Mouse (Mus musculus): ENCODE results near the gene Lrch4. TPM values are rescaled to one million over a fixed set of nuclear protein-coding genes. Genes with fewer than 3 reads are reported as not detected.

The Lrch4 gene
- polyA plus RNA-seq, 1 experiment from 2014 or later: 22.7 TPM

DNA sequence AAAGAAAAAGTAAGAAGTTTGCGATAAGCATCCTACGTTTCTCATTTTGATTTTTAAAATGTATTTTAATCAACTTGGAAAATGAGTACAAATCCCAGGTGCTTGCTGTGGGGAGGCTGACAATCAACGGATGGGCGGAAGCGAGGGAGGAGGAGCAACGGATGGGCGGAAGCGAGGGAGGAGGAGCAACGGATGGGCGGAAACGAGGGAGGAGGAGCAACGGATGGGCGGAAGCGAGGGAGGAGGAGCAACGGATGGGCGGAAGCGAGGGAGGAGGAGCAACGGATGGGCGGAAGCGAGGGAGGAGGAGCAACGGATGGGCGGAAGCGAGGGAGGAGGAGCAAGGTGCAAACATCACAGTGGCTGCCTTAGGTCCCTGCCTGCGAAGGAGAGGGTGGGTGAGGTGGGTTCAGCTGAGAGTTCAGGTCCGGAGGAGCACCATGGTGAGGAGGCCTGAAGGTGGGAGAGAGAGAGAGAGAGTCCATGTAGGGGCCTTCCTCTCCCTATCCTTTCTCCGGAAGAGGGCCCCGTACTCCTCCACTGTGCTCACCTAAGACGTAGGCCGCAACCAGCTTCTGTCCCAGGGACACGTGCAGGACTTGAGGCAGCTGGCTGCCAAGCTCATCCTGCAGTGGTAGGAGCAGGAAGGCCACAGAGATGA is 32.2 kb upstream of the Lrch4 start:
- H3K4me3 ChIP-seq (ENCODE audit: control insufficient read depth in 1 of 2, insufficient read depth in 1 of 2, low read depth in 1 of 2, low read length in 2 of 2): no peak overlapping the region
- no peaks in the 10 kb centered on the region for H3K27me3 ChIP-seq (ENCODE audit: control insufficient read depth, insufficient read depth, low read length)
- H3K4me2 ChIP-seq (ENCODE audit: low read length): no peak overlapping the region
- no peak for ATAC-seq (ENCODE audit: insufficient number of reproducible peaks, insufficient read depth, low FRiP score, low read depth)
- 38% methylated on average over 28 of the region's 30 CpGs for WGBS
- peaks cover 5 to 10% of the 10 kb centered on the region in 2 experiments for H3K4me1 ChIP-seq (ENCODE audit: control insufficient read depth in 2 of 2, insufficient read depth in 2 of 2, low read length in 2 of 2)
- no peaks in the 10 kb centered on the region for H3K9me3 ChIP-seq (ENCODE audit: control insufficient read depth, low read length)
- peaks cover 7% of the 10 kb centered on the region; the same call in 1 of the 2 replicates for H3K36me3 ChIP-seq (ENCODE audit: control insufficient read depth, insufficient read depth, low read length)
- H3K9ac ChIP-seq (ENCODE audit: low read length): no peak overlapping the region
- no peak overlapping the region for H3K27ac ChIP-seq (replicated peaks in 1 of 2; ENCODE audit: control insufficient read depth in 1 of 2, insufficient read depth in 1 of 2, low read depth in 2 of 2, low read length in 2 of 2)

DNA sequence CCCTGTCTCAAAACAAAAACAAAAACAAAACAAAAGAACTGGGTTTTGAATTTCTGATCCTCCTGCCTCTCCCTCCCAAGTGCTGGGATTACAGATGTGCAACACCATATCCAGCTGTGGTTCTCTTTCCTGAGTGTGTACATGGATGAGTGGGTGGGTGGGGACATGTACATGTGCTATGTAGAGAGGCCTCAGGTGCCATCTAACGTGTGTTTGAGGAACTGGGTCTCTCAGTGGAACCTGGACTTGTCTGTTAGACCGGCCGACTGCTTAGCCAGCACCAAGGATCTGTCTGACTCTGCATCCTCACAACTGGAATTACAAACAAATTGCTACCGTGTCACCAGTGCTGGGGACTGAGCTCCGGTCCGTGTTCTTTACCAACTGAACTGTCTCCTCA is 31.3 kb upstream of the Lrch4 start:
- WGBS: 94% methylated on average over 6 of the region's 6 CpGs
- Histone ChIP-seq H3K4me3 (ENCODE audit: control insufficient read depth in 1 of 2, insufficient read depth in 1 of 2, low read depth in 1 of 2, low read length in 2 of 2) (no peak overlapping the region), H3K36me3 (ENCODE audit: control insufficient read depth, insufficient read depth, low read length) (peaks cover 7% of the 10 kb centered on the region; the same call in 1 of the 2 replicates), H3K4me1 (ENCODE audit: control insufficient read depth in 2 of 2, insufficient read depth in 2 of 2, low read length in 2 of 2) (peaks cover 8 to 14% of the 10 kb centered on the region in 2 experiments), H3K27me3 (ENCODE audit: control insufficient read depth, insufficient read depth, low read length) (no peaks in the 10 kb centered on the region), H3K9me3 (ENCODE audit: control insufficient read depth, low read length) (no peaks in the 10 kb centered on the region), H3K27ac (replicated peaks in 1 of 2; ENCODE audit: control insufficient read depth in 1 of 2, insufficient read depth in 1 of 2, low read depth in 2 of 2, low read length in 2 of 2) (no peak overlapping the region), H3K4me2 (ENCODE audit: low read length) (no peak overlapping the region), H3K9ac (ENCODE audit: low read length) (no peak overlapping the region)
- no peak for ATAC-seq (ENCODE audit: insufficient number of reproducible peaks, insufficient read depth, low FRiP score, low read depth)

DNA sequence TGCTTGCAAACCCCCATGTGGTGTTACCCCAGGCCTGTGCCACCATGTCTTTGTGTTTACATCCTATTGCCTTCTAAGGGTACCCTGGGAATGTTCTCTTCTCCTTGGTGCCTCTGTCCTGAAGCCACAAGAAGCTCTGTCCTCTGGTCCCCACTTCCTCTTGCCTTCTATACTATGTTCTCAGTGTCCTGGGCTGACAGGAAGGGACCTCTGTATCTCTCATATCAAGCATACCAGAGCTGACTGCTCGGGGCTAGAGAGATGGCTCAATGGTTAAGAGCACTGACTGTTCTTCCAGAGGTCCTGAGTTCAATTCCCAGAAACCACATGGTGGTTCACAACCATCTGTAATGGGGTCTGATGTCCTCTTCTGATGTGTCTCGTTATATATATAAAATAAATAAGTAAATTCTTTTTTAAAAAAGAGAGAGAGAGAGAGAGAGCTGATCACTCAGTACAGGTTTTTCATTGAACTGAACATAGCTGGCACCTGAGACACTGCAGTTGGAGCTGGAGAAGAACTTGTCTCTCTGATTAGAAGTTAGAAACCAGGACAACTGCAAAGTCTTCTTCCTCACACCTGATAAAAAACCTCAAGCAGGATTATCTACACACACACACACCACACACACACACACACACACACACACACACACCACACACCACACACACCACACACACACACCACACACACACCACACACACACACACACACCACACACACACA is 30.7 kb upstream of the Lrch4 start:
- no peak for ATAC-seq (ENCODE audit: insufficient number of reproducible peaks, insufficient read depth, low FRiP score, low read depth)
- Histone ChIP-seq H3K4me1 (ENCODE audit: control insufficient read depth in 2 of 2, insufficient read depth in 2 of 2, low read length in 2 of 2) (peaks cover 9 to 20% of the 10 kb centered on the region in 2 experiments), H3K27me3 (ENCODE audit: control insufficient read depth, insufficient read depth, low read length) (no peaks in the 10 kb centered on the region), H3K27ac (replicated peaks in 1 of 2; ENCODE audit: control insufficient read depth in 1 of 2, insufficient read depth in 1 of 2, low read depth in 2 of 2, low read length in 2 of 2) (no peak overlapping the region), H3K4me2 (ENCODE audit: low read length) (no peak overlapping the region), H3K4me3 (ENCODE audit: control insufficient read depth in 1 of 2, insufficient read depth in 1 of 2, low read depth in 1 of 2, low read length in 2 of 2) (no peak overlapping the region), H3K9ac (ENCODE audit: low read length) (no peak overlapping the region), H3K36me3 (ENCODE audit: control insufficient read depth, insufficient read depth, low read length) (peaks cover 7% of the 10 kb centered on the region; the same call in 1 of the 2 replicates), H3K9me3 (ENCODE audit: control insufficient read depth, low read length) (no peaks in the 10 kb centered on the region)
- 59% methylated on average over 2 of the region's 2 CpGs for WGBS

DNA sequence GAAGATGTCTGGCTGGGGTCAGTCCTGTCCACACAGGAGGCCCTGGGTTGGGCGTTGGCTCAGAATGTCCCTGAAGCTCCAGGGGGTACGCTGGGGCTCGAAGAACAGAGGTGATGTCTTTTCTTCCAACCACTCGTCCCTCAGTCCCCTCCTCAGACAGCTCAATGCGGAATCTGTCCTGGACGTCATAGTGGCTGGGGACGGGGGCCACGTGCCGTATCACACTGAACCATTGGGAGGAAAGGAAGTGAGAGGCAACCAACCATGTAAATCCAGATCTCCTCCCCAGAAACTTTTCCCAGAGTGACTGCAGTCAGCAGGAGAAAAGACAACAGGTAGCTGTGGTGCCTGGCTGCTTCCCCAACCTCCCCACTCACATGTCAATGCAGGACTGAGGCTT is 29.3 kb upstream of the Lrch4 start:
- Histone ChIP-seq H3K4me2 (ENCODE audit: low read length) (peak overlapping the region; percentile 96), H3K9me3 (ENCODE audit: control insufficient read depth, low read length) (no peaks in the 10 kb centered on the region)
- WGBS: 62% methylated on average over 9 of the region's 9 CpGs

DNA sequence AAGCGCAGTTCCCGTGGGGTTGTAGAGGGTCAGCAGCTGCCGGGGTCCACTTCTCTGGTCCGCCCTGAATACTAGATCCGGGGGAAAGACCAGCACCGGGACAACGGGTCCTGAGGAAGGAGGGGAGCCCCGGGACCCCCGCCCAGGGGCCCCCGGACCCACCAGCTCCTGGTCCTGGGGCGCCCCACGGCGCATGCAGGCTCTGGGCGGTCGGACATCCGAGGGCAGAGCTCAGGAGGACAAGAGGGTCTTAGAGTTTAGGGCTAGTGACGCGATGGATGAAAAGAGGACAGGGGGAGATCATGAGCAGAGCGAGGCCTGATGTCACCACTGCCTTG is 28.7 kb upstream of the Lrch4 start:
- Histone ChIP-seq H3K36me3 (ENCODE audit: control insufficient read depth, insufficient read depth, low read length) (peaks cover 19% of the 10 kb centered on the region), H3K27me3 (ENCODE audit: control insufficient read depth, insufficient read depth, low read length) (no peaks in the 10 kb centered on the region), H3K27ac (replicated peaks in 1 of 2; ENCODE audit: control insufficient read depth in 1 of 2, insufficient read depth in 1 of 2, low read depth in 2 of 2, low read length in 2 of 2) (peak overlapping the region in 1 of 2 experiments; percentile 20; a peak in 1 of 4 replicates), H3K9ac (ENCODE audit: low read length) (peak overlapping the region; percentile 91), H3K4me3 (ENCODE audit: control insufficient read depth in 1 of 2, insufficient read depth in 1 of 2, low read depth in 1 of 2, low read length in 2 of 2) (peak overlapping the region; percentile 75 to 80), H3K4me1 (ENCODE audit: control insufficient read depth in 2 of 2, insufficient read depth in 2 of 2, low read length in 2 of 2) (peaks cover 9 to 20% of the 10 kb centered on the region in 2 experiments), H3K9me3 (ENCODE audit: control insufficient read depth, low read length) (no peaks in the 10 kb centered on the region), H3K4me2 (ENCODE audit: low read length) (peak overlapping the region; percentile 96)
- 1% methylated on average over 19 of the region's 19 CpGs for WGBS
- ATAC-seq (ENCODE audit: insufficient number of reproducible peaks, insufficient read depth, low FRiP score, low read depth): peak; percentile 55

More for the DNA sequence above, 29.3 kb upstream of the Lrch4 start:
- Histone ChIP-seq H3K27ac (replicated peaks in 1 of 2; ENCODE audit: control insufficient read depth in 1 of 2, insufficient read depth in 1 of 2, low read depth in 2 of 2, low read length in 2 of 2) (no peak overlapping the region), H3K9ac (ENCODE audit: low read length) (peak overlapping the region; percentile 91), H3K4me1 (ENCODE audit: control insufficient read depth in 2 of 2, insufficient read depth in 2 of 2, low read length in 2 of 2) (peaks cover 9 to 20% of the 10 kb centered on the region in 2 experiments), H3K4me3 (ENCODE audit: control insufficient read depth in 1 of 2, insufficient read depth in 1 of 2, low read depth in 1 of 2, low read length in 2 of 2) (peak overlapping the region; percentile 75 to 80), H3K36me3 (ENCODE audit: control insufficient read depth, insufficient read depth, low read length) (peaks cover 14% of the 10 kb centered on the region; the same call in 1 of the 2 replicates), H3K27me3 (ENCODE audit: control insufficient read depth, insufficient read depth, low read length) (no peaks in the 10 kb centered on the region)
- ATAC-seq (ENCODE audit: insufficient number of reproducible peaks, insufficient read depth, low FRiP score, low read depth): no peak

DNA sequence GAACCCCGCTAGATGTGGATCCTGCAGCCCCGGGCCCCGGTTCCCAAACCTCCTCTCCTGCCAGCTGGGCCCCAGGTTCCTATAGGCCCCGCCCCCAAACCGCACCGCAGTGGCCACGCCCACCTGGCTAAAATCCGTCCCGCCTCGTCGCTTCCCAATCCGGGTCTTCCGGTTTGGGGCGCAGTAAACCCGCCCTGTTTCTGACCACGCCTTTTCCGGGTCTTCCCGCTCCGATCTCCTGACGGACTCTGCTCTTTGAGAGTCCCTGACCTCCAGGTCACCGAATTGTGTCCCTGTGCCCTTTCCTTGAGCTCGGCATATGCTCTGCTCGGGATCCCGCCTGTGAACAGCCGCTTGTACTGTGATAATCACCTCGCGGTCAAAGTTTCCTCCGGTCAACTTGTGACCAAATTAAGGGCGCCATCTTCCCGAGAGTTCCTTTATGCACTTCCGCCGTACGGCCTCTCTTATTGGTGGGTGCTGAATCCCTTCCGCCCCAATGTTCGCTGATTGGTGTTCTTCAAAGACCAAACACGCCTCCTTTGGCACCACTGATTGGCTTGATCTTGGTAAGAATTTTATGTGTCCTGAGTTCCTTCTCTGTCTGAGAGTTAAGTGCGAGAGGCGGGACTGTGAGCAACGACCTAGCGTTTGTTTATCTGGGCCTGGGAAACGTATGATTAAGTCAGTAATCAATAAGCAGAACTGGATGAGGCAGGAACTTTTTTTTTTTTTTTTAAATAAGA is 28.1 kb upstream of the Lrch4 start, which contains the start of gene Mospd3:
TSS of gene Mospd3 (minus strand) at position 440 of the 746 bp plus-strand sequence.
- Histone ChIP-seq H3K4me1 (ENCODE audit: control insufficient read depth in 2 of 2, insufficient read depth in 2 of 2, low read length in 2 of 2) (peaks cover 9 to 20% of the 10 kb centered on the region in 2 experiments), H3K36me3 (ENCODE audit: control insufficient read depth, insufficient read depth, low read length) (peaks cover 24% of the 10 kb centered on the region), H3K4me2 (ENCODE audit: low read length) (peak within 1 kb of the TSS; percentile 96), H3K9ac (ENCODE audit: low read length) (peak within 1 kb of the TSS; percentile 91), H3K27ac (replicated peaks in 1 of 2; ENCODE audit: control insufficient read depth in 1 of 2, insufficient read depth in 1 of 2, low read depth in 2 of 2, low read length in 2 of 2) (peak within 1 kb of the TSS; percentile 88 to 89), H3K9me3 (ENCODE audit: control insufficient read depth, low read length) (no peaks in the 10 kb centered on the region), H3K27me3 (ENCODE audit: control insufficient read depth, insufficient read depth, low read length) (no peaks in the 10 kb centered on the region), H3K4me3 (ENCODE audit: control insufficient read depth in 1 of 2, insufficient read depth in 1 of 2, low read depth in 1 of 2, low read length in 2 of 2) (peak within 1 kb of the TSS; percentile 75 to 80)
- WGBS: under 1% methylated on average over 41 of the region's 41 CpGs
- peak; percentile 93 for ATAC-seq (ENCODE audit: insufficient number of reproducible peaks, insufficient read depth, low FRiP score, low read depth)

DNA sequence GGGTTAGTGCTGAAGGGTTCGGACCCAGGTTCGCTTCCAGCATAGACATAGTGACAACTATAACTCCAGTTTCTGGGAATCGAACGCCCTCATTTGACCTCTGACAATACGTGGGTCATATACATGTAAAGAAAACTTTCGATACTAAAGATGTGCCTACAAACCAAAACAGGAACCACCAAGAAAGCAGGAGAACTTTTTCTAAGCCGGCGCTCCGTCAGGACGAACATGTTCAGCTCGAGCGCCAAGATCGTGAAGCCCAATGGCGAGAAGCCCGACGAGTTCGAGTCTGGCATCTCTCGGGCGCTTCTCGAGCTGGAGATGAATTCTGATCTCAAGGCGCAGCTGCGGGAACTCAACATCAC is 27.6 kb upstream of the Lrch4 start:
- H3K4me1 ChIP-seq (ENCODE audit: control insufficient read depth in 2 of 2, insufficient read depth in 2 of 2, low read length in 2 of 2): peaks cover 9 to 20% of the 10 kb centered on the region in 2 experiments
- H3K4me2 ChIP-seq (ENCODE audit: low read length): peak overlapping the region; percentile 69
- no peaks in the 10 kb centered on the region for H3K9me3 ChIP-seq (ENCODE audit: control insufficient read depth, low read length)
- H3K27me3 ChIP-seq (ENCODE audit: control insufficient read depth, insufficient read depth, low read length): no peaks in the 10 kb centered on the region
- no peak for ATAC-seq (ENCODE audit: insufficient number of reproducible peaks, insufficient read depth, low FRiP score, low read depth)
- H3K9ac ChIP-seq (ENCODE audit: low read length): peak overlapping the region; percentile 91
- H3K27ac ChIP-seq (replicated peaks in 1 of 2; ENCODE audit: control insufficient read depth in 1 of 2, insufficient read depth in 1 of 2, low read depth in 2 of 2, low read length in 2 of 2): peak overlapping the region; percentile 34 to 50
- WGBS: under 1% methylated on average over 22 of the region's 22 CpGs
- H3K4me3 ChIP-seq (ENCODE audit: control insufficient read depth in 1 of 2, insufficient read depth in 1 of 2, low read depth in 1 of 2, low read length in 2 of 2): peak overlapping the region; percentile 75 to 80
- peaks cover 30% of the 10 kb centered on the region for H3K36me3 ChIP-seq (ENCODE audit: control insufficient read depth, insufficient read depth, low read length)
